Mouse (Mus musculus) liver, embryonic 14.5 days (tissue): ENCODE results near the gene Pdia4.
"Not testable (repeated sequence)": the region's sequence is repeated elsewhere in the genome, so short reads cannot be mapped to it uniquely, and the experiment has no call there.

Experiments
- CTCF ChIP-seq: IDR thresholded peaks from 2 replicates; pipeline ENCODE4 v1.5.1; 2016; ENCODE audit warnings: antibody characterized with exemption, low read depth, control low read depth
- EP300 ChIP-seq: IDR thresholded peaks from 2 replicates; pipeline ENCODE4 v1.6.1; 2016; ENCODE audit warnings: antibody characterized with exemption, low read depth

DNA sequence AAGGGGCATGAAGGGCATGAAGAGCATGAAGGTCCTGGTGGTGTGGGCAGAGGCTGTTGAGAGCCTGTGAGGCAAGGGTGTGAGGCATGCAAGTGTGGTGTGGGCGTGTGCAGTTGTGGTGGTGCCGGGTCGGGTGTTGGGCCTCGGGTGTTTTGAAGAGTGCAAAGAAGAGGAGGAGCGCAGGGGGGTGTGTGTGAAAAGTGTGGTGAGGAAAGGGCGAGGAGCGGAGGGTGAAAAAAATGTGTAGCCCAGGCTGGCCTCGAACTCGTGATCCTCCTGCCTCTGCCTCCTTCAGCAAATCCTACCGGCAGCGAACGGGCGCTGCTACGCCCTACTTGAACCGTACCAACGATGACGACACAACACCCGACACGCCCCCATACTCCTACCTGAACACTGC, 41.5 kb downstream of the Pdia4 start:
- not testable (repeated sequence) for TF ChIP-seq EP300, CTCF
